Mouse (Mus musculus) gastrocnemius, adult 2 months (tissue): ENCODE results near the gene Gm27029. TPM values are rescaled to one million over a fixed set of nuclear protein-coding genes. Genes with fewer than 3 reads are reported as not detected.
"Not testable (repeated sequence)": the region's sequence is repeated elsewhere in the genome, so short reads cannot be mapped to it uniquely, and the experiment has no call there.

Experiments
- DNase-seq: peaks from one replicate; pipeline ENCODE4 v3.0.0; 2022
- H3K27ac ChIP-seq: fragments of 200-600 bp; 2 replicates; pipeline ENCODE4 v1.8.1; 2022; ENCODE audit warnings: mild to moderate bottlenecking
- H3K4me3 ChIP-seq: fragments of 200-600 bp; 2 replicates; pipeline ENCODE4 v1.8.1; 2022; ENCODE audit warnings: mild to moderate bottlenecking, moderate library complexity
- CTCF ChIP-seq: fragments of 200-600 bp; IDR thresholded peaks from 2 replicates; pipeline ENCODE4 v1.8.1; 2022; ENCODE audit warnings: antibody characterized with exemption, mild to moderate bottlenecking, moderate library complexity
- intact Hi-C: fragments of 180-260 bp; cut with DNase I; formaldehyde crosslinking; loops from one replicate; pipeline ENCODE4 v1.15.1; 2025
- total RNA-seq, 2 experiments: library from RNA; stranded (reverse); gene quantifications; 2 replicates each; pipeline ENCODE4 v1.2.3; 2021

Gm27029 gene
- total RNA-seq, 2 experiments from 2014 or later: 7.9 to 8.4 TPM

DNA sequence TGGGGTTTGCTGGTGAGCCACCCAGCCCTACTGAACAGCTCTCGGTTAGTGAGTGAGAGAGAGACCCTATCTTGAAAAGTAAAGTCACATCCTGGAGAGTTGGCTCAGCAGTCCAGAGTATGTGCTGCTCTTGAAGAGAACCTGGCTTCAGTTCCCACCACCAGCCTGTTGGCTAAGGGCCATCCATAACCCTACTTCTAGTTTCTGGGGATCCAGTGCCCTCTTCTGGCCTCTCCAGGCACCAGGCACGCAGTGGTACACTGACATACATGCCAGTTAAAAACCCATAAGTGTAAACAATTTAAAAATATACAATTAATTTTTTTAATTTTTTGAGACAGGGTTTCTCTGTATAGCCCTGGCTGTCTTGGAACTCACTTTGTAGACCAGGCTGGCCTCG is 25.8 kb upstream of the Gm27029 start:
- peak; percentile 20; the same call in 1 of the 2 replicates for TF ChIP-seq CTCF
- DNase-seq: no peak
- intact Hi-C loops: no loop called here
- Histone ChIP-seq H3K27ac (no peak overlapping the region), H3K4me3 (no peak overlapping the region)

DNA sequence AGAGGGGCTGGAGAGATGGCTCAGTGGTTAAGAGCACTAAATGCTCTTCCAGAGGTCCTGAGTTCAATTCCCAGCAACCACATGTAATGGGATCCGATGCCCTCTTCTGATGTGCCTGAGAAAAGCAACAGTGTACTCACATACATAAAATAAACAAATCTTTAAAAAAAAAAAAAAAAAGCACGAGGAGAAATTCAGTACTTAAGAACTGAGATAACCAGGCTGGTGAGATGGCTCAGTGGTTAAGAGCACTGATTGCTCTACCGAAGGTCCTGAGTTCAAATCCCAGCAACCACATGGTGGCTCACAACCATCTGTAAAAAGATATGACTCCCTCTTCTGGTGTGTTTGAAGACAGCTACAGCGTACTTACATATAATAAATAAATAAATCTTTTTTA is 25.0 kb upstream of the Gm27029 start:
- intact Hi-C loops, DNase-seq: not testable (repeated sequence)
- Histone ChIP-seq H3K4me3 (peak overlapping the region; percentile 85), H3K27ac (peak overlapping the region; percentile 90)

DNA sequence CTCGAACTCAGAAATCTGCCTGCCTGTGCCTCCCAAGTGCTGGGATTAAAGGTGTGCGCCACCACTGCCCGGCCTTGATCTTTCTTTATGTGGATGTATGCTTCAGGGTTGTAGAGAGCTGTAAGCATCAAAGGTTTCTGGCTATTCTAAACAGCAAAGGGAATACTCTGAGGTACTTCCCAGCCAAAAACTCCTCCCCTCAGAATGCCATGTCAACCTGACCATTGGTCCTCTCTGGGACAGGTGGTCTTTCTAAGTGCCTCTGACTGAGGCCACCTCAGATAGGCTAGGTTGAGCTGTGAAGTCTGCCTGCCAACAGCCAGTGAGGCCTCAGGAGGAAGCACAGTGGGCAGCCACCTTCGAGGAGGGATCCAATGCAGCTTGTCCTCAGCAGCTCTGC is 24.3 kb upstream of the Gm27029 start:
- DNase-seq: no peak
- Histone ChIP-seq H3K27ac (peak overlapping the region; percentile 90), H3K4me3 (peak overlapping the region; percentile 85)
- intact Hi-C loops: no loop called here
- TF ChIP-seq CTCF: no peak

DNA sequence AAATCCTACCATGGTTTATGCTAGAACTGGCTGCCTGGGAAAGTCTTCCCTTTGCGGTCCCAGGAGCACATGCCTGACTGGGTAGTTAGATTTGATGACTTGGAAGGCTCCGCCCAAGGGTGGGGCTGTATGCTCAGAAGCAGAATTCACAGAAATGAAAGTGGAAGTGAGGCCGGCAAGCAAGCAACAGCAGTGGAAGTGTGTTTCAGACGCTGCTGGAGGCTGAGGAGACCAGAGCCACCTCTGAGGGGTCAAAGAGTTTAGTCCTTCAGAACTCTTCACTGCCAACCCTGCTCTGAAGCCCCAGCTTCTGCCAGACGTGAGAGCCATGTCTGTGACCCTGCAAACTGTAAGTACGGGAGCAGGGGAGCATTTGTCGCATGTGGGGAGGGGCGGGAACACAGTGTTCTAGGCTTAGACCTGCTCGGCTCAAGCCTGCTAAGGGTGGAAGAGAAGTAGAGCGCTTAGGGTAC is 23.7 kb upstream of the Gm27029 start, which contains the start of gene Ifi35:
TSS of gene Ifi35 (plus strand) at position 134 of the 473 bp plus-strand sequence.
- intact Hi-C loops: no loop called here

DNA sequence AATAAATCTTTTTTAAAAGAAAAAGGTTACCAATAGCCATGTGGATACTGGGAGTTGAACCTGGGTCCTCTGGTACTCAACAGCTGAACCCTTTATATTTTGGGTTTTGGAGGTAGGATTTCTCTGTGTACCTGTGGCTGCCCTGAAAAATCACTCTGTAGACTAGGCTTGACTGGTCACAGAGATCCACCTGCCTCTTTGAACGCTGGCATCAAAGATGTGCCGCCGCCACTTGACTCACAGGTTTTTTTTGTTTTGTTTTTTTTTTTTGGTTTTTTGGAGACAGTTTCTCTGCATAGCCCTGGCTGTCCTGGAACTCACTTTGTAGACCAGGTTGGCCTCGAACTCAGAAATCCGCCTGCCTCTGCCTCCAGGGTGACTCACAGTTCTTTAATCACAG is 23.2 kb upstream of the Gm27029 start:
- Histone ChIP-seq H3K27ac (peak overlapping the region; percentile 90), H3K4me3 (peak overlapping the region; percentile 85)
- TF ChIP-seq CTCF: no peak
- intact Hi-C loops: no loop called here
- no peak for DNase-seq

More for the DNA sequence above, 23.7 kb upstream of the Gm27029 start, which contains the start of gene Ifi35:
- peak within 1 kb of the TSS; percentile 85 for H3K4me3 ChIP-seq
- DNase-seq: peak; percentile 82
- peak within 1 kb of the TSS; percentile 90 for H3K27ac ChIP-seq
- TF ChIP-seq CTCF: no peak

DNA sequence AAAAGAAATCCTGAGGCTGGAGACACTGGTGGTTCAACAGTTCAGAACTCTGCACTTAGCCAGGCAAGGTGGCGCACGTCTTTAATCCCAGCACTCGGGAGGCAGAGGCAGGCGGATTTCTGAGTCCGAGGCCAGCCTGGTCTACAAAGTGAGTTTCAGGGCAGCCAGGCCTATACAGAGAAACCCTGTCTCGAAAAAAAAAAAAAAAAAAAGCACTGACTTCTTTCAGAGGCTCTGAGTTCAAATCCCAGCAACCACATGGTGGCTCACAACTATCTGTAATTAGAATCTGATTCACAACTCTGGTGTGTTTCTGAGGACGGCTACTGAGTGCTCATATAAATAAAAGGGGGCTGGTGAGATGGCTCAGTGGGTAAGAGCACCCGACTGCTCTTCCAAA is 22.3 kb upstream of the Gm27029 start:
- DNase-seq, H3K27ac ChIP-seq, H3K4me3 ChIP-seq, intact Hi-C loops: not testable (repeated sequence)

DNA sequence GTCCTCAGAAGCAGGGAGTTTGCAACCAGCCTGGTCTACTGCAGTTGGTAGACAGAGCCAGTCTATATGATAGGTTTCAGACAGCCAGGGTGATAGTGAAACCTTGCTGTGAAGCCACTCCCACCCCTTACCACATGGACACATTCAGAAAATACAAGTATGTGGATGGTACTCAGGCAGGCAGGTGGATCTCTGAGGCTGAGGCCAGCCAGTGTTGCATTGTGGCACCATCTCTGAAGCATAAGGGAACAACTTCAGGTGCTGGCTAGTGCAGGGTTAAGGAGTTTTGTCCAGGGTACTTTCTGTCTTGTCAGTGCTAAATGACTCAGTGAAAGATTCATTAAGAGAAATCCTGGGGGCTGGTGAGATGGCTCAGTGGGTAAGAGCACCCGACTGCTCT is 21.7 kb upstream of the Gm27029 start:
- Histone ChIP-seq H3K27ac (no peak overlapping the region), H3K4me3 (no peak overlapping the region)
- intact Hi-C loops: no loop called here
- DNase-seq: no peak
- TF ChIP-seq CTCF: no peak

DNA sequence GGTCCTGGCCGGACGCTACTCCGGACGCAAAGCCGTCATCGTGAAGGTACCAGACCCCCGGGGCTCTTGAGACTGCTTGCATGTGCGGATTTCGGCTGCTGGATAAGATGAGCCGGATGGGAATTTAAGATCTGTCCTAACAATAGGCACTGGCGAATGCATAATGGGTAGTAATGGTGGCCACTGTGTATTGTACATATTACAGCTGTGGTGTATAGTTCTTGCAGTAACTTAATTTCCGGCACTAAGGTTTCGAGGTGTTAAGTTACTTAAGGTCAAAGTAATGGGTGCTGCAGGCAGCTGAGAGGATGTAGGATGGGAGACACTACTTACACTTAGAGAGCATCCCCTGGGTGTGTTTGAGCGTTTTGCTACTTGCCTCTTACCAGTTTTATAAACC is 18.2 kb upstream of the Gm27029 start:
- Histone ChIP-seq H3K4me3 (peak overlapping the region; percentile 89), H3K27ac (peak overlapping the region; percentile 92)
- TF ChIP-seq CTCF: no peak
- no peak for DNase-seq
- intact Hi-C loops: no loop called here

DNA sequence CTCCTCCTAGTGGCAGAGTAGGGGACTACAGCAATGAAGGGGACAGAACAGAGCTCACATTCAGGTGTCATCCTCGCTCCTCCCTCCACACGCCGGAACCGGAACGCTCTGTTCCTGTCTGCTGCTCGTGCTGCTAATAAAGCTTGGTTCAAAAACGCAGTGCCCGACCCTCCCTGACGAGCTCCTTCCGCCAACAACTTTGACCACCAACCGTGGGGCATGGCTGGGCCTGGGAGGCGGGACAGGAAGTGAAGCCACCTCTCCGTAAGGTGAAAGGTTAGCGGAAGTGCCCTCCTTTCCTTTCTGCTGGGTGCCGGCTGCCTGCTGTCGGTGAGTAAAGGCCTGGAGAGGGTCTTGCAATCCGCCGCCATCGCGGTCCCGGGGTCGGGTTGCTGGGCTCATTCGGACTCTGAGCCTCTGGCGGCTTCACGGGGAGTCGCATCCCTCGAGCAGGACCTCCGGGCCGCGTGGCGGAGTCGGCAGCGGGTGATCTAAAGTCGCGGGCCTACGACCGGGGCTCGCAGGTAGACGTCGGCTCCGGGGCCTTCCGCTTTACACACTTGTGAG is 17.6 kb upstream of the Gm27029 start, which contains the start of gene Rpl27:
TSS of gene Rpl27 (plus strand) at position 172 of the 567 bp plus-strand sequence.
- TF ChIP-seq CTCF: peak; percentile 64
- intact Hi-C loops: no loop called here
- Histone ChIP-seq H3K27ac (peak within 1 kb of the TSS; percentile 92), H3K4me3 (peak within 1 kb of the TSS; percentile 89)
- DNase-seq: peak; percentile 97

DNA sequence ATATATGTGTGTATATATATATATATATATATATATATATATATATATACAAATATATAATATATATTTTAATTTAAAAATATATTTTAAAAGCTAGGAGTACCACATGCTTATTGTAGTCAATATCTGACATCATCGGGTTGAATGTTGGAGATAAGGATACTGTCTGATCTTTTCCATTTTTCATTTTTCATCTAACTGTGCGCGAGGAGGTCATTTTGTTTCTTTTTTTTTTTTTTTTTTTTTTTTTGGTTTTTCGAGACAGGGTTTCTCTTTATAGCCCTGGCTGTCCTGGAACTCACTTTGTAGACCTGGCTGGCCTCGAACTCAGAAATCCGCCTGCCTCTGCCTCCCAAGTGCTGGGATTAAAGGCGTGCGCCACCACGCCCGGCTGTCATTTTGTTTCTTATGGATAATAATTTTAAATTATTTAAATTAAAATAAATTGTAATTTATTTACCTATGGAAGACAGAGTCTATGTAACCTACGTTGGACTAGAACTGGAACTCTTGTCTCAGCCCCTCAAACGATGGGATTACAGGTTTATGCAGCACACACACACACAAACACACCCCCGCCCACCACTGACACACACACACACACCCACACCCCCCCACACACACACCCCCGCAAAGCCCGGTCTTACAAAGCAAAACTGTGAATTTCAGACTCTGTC is 17.0 kb upstream of the Gm27029 start:
- Histone ChIP-seq H3K27ac (peak overlapping the region; percentile 71), H3K4me3 (peak overlapping the region; percentile 49)
- intact Hi-C loops, DNase-seq: not testable (repeated sequence)

DNA sequence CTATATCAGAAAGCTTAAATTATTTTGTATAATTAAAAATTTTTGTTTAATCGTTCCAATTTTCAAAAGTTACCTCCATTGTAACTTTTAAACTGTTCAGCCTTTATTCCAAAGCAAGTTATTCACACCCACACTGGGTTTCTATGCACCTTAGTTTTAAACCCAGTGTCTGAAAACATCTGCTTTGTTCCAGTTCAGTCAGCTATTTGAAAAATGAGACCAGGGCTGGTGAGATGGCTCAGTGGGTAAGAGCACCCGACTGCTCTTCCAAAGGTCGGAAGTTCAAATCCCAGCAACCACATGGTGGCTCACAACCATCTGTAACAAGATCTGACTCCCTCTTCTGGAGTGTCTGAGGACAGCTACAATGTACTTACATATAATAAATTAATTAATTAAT is 13.4 kb upstream of the Gm27029 start:
- DNase-seq: not testable (repeated sequence)

DNA sequence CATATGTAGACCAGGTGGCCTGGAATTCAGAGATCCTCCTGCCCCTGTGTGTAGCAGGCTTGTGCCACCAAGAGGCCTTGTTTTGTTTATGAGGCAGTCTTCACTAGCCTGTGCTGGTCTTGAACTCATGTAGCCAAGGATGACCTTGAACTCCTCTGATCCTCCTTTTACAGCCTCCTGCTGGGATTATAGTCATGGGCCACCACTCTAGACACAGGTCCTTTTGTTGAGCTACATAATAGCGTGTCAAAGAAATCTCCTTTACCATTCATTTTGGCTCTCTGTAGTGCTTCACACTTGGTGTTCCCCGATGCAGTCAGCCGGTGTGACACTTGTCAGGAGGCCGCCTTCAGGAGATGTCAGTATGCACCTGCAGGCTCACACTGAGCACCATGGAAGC is 12.3 kb upstream of the Gm27029 start:
- intact Hi-C loops: no loop called here
- TF ChIP-seq CTCF: no peak
- no peak overlapping the region for H3K27ac ChIP-seq
- no peak overlapping the region for H3K4me3 ChIP-seq
- no peak for DNase-seq

More for the DNA sequence above, 13.4 kb upstream of the Gm27029 start:
- H3K4me3 ChIP-seq, intact Hi-C loops, H3K27ac ChIP-seq: not testable (repeated sequence)

DNA sequence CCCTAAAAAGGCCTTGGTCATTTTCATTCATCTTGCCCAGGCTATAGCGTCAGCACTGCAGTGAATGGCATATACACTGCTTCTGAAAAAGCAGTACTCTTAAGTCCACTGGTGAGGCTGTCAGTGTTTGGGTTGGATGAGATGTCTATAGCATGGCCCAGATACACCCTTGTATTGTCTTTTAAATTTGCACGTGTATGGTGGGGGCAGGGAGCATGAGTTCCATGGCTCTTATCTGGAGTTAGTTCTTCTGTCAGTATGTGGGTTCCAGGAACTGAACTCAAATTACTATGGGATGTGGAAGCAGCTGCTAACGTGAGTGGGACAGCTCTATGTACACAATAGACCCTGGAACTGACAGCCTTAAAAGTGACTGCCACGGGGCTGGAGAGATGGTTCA is 11.2 kb upstream of the Gm27029 start:
- DNase-seq: no peak
- Histone ChIP-seq H3K4me3 (no peak overlapping the region), H3K27ac (no peak overlapping the region)
- TF ChIP-seq CTCF: no peak
- intact Hi-C loops: no loop called here

DNA sequence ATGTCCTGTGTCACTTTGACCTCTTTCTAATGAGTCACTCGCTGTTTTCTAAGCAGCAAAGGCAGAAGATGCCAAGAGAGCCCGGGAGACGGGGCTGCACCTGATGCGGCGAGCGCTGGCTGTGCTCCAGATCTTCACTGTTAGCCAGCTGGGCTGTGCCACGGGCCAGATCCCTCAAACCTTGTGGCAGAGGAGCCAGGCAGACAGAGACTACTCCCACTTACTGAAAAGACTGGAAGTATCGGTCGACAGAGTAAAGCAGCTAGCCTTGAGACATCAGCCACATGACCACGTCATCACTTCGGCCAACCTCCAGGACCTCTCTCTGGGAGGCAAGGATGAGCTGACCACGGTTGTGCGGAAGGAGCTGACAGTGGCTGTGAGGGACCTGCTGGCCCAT is 8.8 kb upstream of the Gm27029 start:
- no peak for DNase-seq
- TF ChIP-seq CTCF: no peak
- intact Hi-C loops: no loop called here
- Histone ChIP-seq H3K4me3 (no peak overlapping the region), H3K27ac (no peak overlapping the region)
